Mouse (Mus musculus) embryonic fibroblast, embryonic 13.5 days (primary cell): ENCODE data around the gene Ankrd33. TPM values are rescaled to one million over a fixed set of nuclear protein-coding genes. Genes with fewer than 3 reads are reported as not detected.

Experiments
- H3K27ac ChIP-seq: 2 replicates; pipeline ENCODE4 v1.5.1; 2012; ENCODE audit warnings: low read length, control low read depth, inconsistent platforms; ENCODE audit not compliant: insufficient read depth
- H3K4me1 ChIP-seq: 2 replicates; pipeline ENCODE4 v1.6.1; 2011; ENCODE audit warnings: low read length; ENCODE audit not compliant: control insufficient read depth, insufficient read depth
- H3K4me3 ChIP-seq: 2 replicates; pipeline ENCODE4 v1.5.1; 2011; ENCODE audit warnings: mild to moderate bottlenecking, control low read depth, low read length; ENCODE audit not compliant: insufficient read depth
- CTCF ChIP-seq: IDR thresholded peaks from 2 replicates; pipeline ENCODE4 v1.5.1; 2011; ENCODE audit warnings: mild to moderate bottlenecking, control low read depth, low read length, moderate library complexity, borderline replicate concordance; ENCODE audit not compliant: insufficient read depth
- POLR2A ChIP-seq: IDR thresholded peaks from 2 replicates; pipeline ENCODE4 v1.6.1; 2011; ENCODE audit warnings: low read depth, mild to moderate bottlenecking, control low read depth, low read length, moderate library complexity
- polyA plus RNA-seq: library from polyadenylated mRNA; stranded (reverse); fragments of >200 nt; gene quantifications from 2 replicates; pipeline ENCODE4 v1.2.4, GENCODE M21; 2011; ENCODE audit warnings: low read depth; ENCODE audit not compliant: missing spikeins, insufficient read length

Ankrd33 gene
- polyA plus RNA-seq: not detected in 2 replicates

- Histone ChIP-seq H3K27ac (no peak within 1 kb of the TSS), H3K4me3 (no peak within 1 kb of the TSS), H3K4me1 (no peaks in the 10 kb centered on the region)
- no peak for TF ChIP-seq POLR2A
- TF ChIP-seq CTCF: no peak
These were observed at the start of gene Ankrd33 for GRCm38 (mm10) chr15:101115511-101116110. Ankrd33 (plus strand) TSS chr15:101115755.

GRCm38 (mm10) chr15:101066364-101066847 is 49.1 kb upstream of the Ankrd33 start:
- H3K27ac ChIP-seq: no peak overlapping the region
- TF ChIP-seq POLR2A (no peak), CTCF (no peak)
- H3K4me1 ChIP-seq: no peaks in the 10 kb centered on the region
- H3K4me3 ChIP-seq: no peak overlapping the region

- no peak overlapping the region for H3K27ac ChIP-seq
- no peaks in the 10 kb centered on the region for H3K4me1 ChIP-seq
- no peak for TF ChIP-seq POLR2A
- no peak overlapping the region for H3K4me3 ChIP-seq
These were observed 48.4 kb upstream of the Ankrd33 start for GRCm38 (mm10) chr15:101066920-101067696.

- Histone ChIP-seq H3K4me3 (no peak overlapping the region), H3K4me1 (no peaks in the 10 kb centered on the region), H3K27ac (no peak overlapping the region)
- TF ChIP-seq CTCF (no peak), POLR2A (no peak)
These were observed 47.5 kb upstream of the Ankrd33 start for GRCm38 (mm10) chr15:101068029-101068428.

GRCm38 (mm10) chr15:101068671-101069070 is 46.9 kb upstream of the Ankrd33 start:
- H3K27ac ChIP-seq: no peak overlapping the region
- TF ChIP-seq CTCF: no peak
- no peaks in the 10 kb centered on the region for H3K4me1 ChIP-seq
- no peak overlapping the region for H3K4me3 ChIP-seq

GRCm38 (mm10) chr15:101069641-101070190 is 45.8 kb upstream of the Ankrd33 start:
- Histone ChIP-seq H3K4me3 (no peak overlapping the region), H3K4me1 (no peaks in the 10 kb centered on the region), H3K27ac (no peak overlapping the region)
- no peak for TF ChIP-seq CTCF
- TF ChIP-seq POLR2A: no peak

- TF ChIP-seq CTCF (no peak), POLR2A (no peak)
- no peaks in the 10 kb centered on the region for H3K4me1 ChIP-seq
- no peak overlapping the region for H3K27ac ChIP-seq
- H3K4me3 ChIP-seq: no peak overlapping the region
These were observed 44.8 kb upstream of the Ankrd33 start for GRCm38 (mm10) chr15:101070762-101071161.

GRCm38 (mm10) chr15:101072736-101073135 is 42.8 kb upstream of the Ankrd33 start:
- Histone ChIP-seq H3K27ac (no peak overlapping the region), H3K4me3 (no peak overlapping the region), H3K4me1 (no peaks in the 10 kb centered on the region)
- TF ChIP-seq POLR2A (no peak), CTCF (no peak)

GRCm38 (mm10) chr15:101074067-101074466 is 41.5 kb upstream of the Ankrd33 start:
- no peak for TF ChIP-seq POLR2A
- no peak for TF ChIP-seq CTCF
- H3K4me1 ChIP-seq: no peaks in the 10 kb centered on the region

GRCm38 (mm10) chr15:101075150-101075549 is 40.4 kb upstream of the Ankrd33 start:
- Histone ChIP-seq H3K4me3 (no peak overlapping the region), H3K27ac (no peak overlapping the region), H3K4me1 (no peaks in the 10 kb centered on the region)
- TF ChIP-seq CTCF (no peak), POLR2A (no peak)

More at GRCm38 (mm10) chr15:101074067-101074466, 41.5 kb upstream of the Ankrd33 start:
- no peak overlapping the region for H3K27ac ChIP-seq
- no peak overlapping the region for H3K4me3 ChIP-seq
